Mouse (Mus musculus) adipose tissue, adult 10 weeks (tissue): ENCODE measurements around the gene Brat1. TPM values are rescaled to one million over a fixed set of nuclear protein-coding genes. Genes with fewer than 3 reads are reported as not detected.

Experiments
- polyA plus RNA-seq: library from polyadenylated mRNA; stranded (reverse); fragments of 350-450 nt; fragmentation: Illumina TruSeq; extraction: RNeasy Lipid Tissue Mini Kit (QIAGEN cat#74804); gene quantifications from one replicate; pipeline ENCODE4 v1.2.3, GENCODE M21; 2014; ENCODE audit warnings: low read depth, low replicate concordance

Gene Brat1
- 13.9 TPM for polyA plus RNA-seq

GRCm38 (mm10) chr5:140704378-140705251 is at the start of gene Brat1:
TSS of gene Brat1 (plus strand) at chr5:140705011.

GRCm38 (mm10) chr5:140702103-140702513 is 2.7 kb upstream of the Brat1 start, which contains the start of gene Iqce:
TSS of gene Iqce (minus strand) at chr5:140702378.

GRCm38 (mm10) chr5:140723822-140724221 is 19.0 kb downstream of the Brat1 start, which contains the start of gene Amz1:
TSS of gene Amz1 (plus strand) at chr5:140724127.

Other genes with a start within 250 kb of the Brat1 start
- 28.3 TPM for gene Chst12, start 199.5 kb upstream of the Brat1 start, polyA plus RNA-seq
- gene Grifin, start 139.9 kb upstream of the Brat1 start, polyA plus RNA-seq = not detected
- gene Lfng, start 97.7 kb upstream of the Brat1 start, polyA plus RNA-seq = 17.1 TPM
- gene Ttyh3, start 56.0 kb upstream of the Brat1 start, polyA plus RNA-seq = 59.5 TPM
- 18.4 TPM for gene Iqce, start 2.6 kb upstream of the Brat1 start, polyA plus RNA-seq
- gene Amz1, start 19.1 kb downstream of the Brat1 start, polyA plus RNA-seq = 2.0 TPM
- 45.5 TPM for gene Gna12, start 125.4 kb downstream of the Brat1 start, polyA plus RNA-seq